Mouse (Mus musculus) neural tube, embryonic 12.5 days (tissue): Measurements from ENCODE around the gene Olfr18. TPM values are rescaled to one million over a fixed set of nuclear protein-coding genes. Genes with fewer than 3 reads are reported as not detected.

ENCODE experiments used
- polyA plus RNA-seq: library from polyadenylated mRNA; unstranded; fragments of >200 nt; fragmentation: Nextera tagmentation; extraction: Ambion mirVana; gene quantifications from 2 replicates; pipeline ENCODE4 v1.2.1, GENCODE M21; 2016

Olfr18 gene
- polyA plus RNA-seq, 1 experiment from 2014 or later: not detected

Other genes with a start within 250 kb of the Olfr18 start
- not detected in 2 replicates for gene Olfr868, start 237.5 kb downstream of the Olfr18 start, polyA plus RNA-seq
- gene Olfr869, start 207.1 kb downstream of the Olfr18 start, polyA plus RNA-seq: not detected in 2 replicates
- gene Olfr870, start 162.0 kb downstream of the Olfr18 start, polyA plus RNA-seq: not detected in 2 replicates
- gene Olfr871, start 123.9 kb downstream of the Olfr18 start, polyA plus RNA-seq: not detected in 2 replicates
- gene Olfr872, start 99.0 kb downstream of the Olfr18 start, polyA plus RNA-seq: not detected in 2 replicates
- gene Olfr39, start 53.7 kb downstream of the Olfr18 start, polyA plus RNA-seq: not detected in 2 replicates
- gene Olfr873, start 37.6 kb downstream of the Olfr18 start, polyA plus RNA-seq: not detected in 2 replicates
- 35.2 and 36.1 TPM in 2 replicates for gene Zfp560, start 49.1 kb upstream of the Olfr18 start, polyA plus RNA-seq
- 25.5 and 25.6 TPM in 2 replicates for gene Zfp26, start 124.1 kb upstream of the Olfr18 start, polyA plus RNA-seq
- gene Zfp426, start 156.7 kb upstream of the Olfr18 start, polyA plus RNA-seq: 30.3 and 31.3 TPM in 2 replicates
- gene Zfp266, start 185.3 kb upstream of the Olfr18 start, polyA plus RNA-seq: 142 and 146 TPM in 2 replicates
- 28.4 and 29.3 TPM in 2 replicates for gene Zfp846, start 245.2 kb upstream of the Olfr18 start, polyA plus RNA-seq